Mouse (Mus musculus) retina, embryonic 14.5 days (tissue): ENCODE data around the gene H2afy.

ENCODE experiments used
- DNase-seq: peaks from one replicate; pipeline ENCODE4 v3.0.0-alpha.2; 2015; ENCODE audit warnings: low spot score

Gene H2afy

GRCm38 (mm10) chr13:56136200-56136599, at the start of gene H2afy:
Gene H2afy (minus strand): TSS chr13:56136361.
- no peak for DNase-seq

- DNase-seq, result no peak
Observed at GRCm38 (mm10) chr13:56183687-56184086, 47.5 kb upstream of the H2afy start.

GRCm38 (mm10) chr13:56181424-56181823, 45.3 kb upstream of the H2afy start:
- no peak for DNase-seq

GRCm38 (mm10) chr13:56178416-56179035, 42.4 kb upstream of the H2afy start, which contains the start of gene Tifab:
Gene Tifab (minus strand): TSS chr13:56178885.
- no peak for DNase-seq

- DNase-seq, result no peak
Observed at GRCm38 (mm10) chr13:56176310-56176709, 40.1 kb upstream of the H2afy start.

GRCm38 (mm10) chr13:56175848-56176247, 39.7 kb upstream of the H2afy start:
- DNase-seq, result no peak

- no peak for DNase-seq
Observed at GRCm38 (mm10) chr13:56172901-56173545, 36.9 kb upstream of the H2afy start.

- DNase-seq, result no peak
Observed at GRCm38 (mm10) chr13:56172106-56172505, 35.9 kb upstream of the H2afy start.

GRCm38 (mm10) chr13:56168403-56168781, 32.2 kb upstream of the H2afy start:
- DNase-seq, result peak; percentile 30

GRCm38 (mm10) chr13:56167446-56168402, 31.6 kb upstream of the H2afy start:
- peak; percentile 53 for DNase-seq

- no peak for DNase-seq
Observed at GRCm38 (mm10) chr13:56165561-56165960, 29.4 kb upstream of the H2afy start.

- DNase-seq, result no peak
Observed at GRCm38 (mm10) chr13:56164372-56164771, 28.2 kb upstream of the H2afy start.

GRCm38 (mm10) chr13:56163751-56164150, 27.6 kb upstream of the H2afy start:
- no peak for DNase-seq

- DNase-seq, result no peak
Observed at GRCm38 (mm10) chr13:56162859-56163258, 26.7 kb upstream of the H2afy start.

GRCm38 (mm10) chr13:56159614-56160363, 23.6 kb upstream of the H2afy start:
- no peak for DNase-seq

GRCm38 (mm10) chr13:56159016-56159601, 22.9 kb upstream of the H2afy start:
- no peak for DNase-seq

GRCm38 (mm10) chr13:56155671-56156070, 19.5 kb upstream of the H2afy start:
- DNase-seq, result no peak

- DNase-seq, result no peak
Observed at GRCm38 (mm10) chr13:56155048-56155447, 18.9 kb upstream of the H2afy start.

- DNase-seq, result no peak
Observed at GRCm38 (mm10) chr13:56152773-56153460, 16.8 kb upstream of the H2afy start.

- peak; percentile 91 for DNase-seq
Observed at GRCm38 (mm10) chr13:56151404-56152226, 15.5 kb upstream of the H2afy start.
